Mouse (Mus musculus): Measurements from ENCODE around the gene Pum3. TPM values are rescaled to one million over a fixed set of nuclear protein-coding genes. Genes with fewer than 3 reads are reported as not detected.

The Pum3 gene
- total and polyA plus RNA-seq, 3 experiments, result 54.4 to 210 (median 83.3) TPM

DNA sequence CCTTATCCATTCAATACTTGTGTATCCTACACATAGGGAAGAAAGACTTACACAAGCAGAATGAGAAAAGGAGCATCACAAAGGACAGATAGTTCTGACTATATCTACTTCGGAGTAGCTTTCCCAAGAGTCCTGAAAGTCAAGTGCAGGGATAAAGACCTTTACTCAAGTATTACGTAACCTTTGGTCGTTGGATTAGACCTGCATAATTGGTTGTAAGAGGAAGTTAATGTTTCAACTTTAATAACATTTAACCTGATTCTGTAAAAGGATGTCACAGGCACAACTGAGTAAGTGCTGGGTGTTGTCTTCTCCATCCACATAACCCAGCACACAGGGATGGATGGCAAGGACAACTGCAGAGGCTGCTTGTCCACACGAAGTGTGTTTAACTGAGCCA lies 18.3 kb downstream of the Pum3 start:
- no peak overlapping the region for H3K27ac ChIP-seq (ENCODE audit: insufficient read depth, low read depth)
- H3K9me3 ChIP-seq (replicated peaks; ENCODE audit: low read length), result no peaks in the 10 kb centered on the region
- no peaks in the 10 kb centered on the region for H3K4me1 ChIP-seq (ENCODE audit: control insufficient read depth in 1 of 2, insufficient read depth in 2 of 2)
- TF ChIP-seq ELF1 (IDR thresholded peaks at IDR 0.05; ENCODE audit: low read depth, low read length) (no peak), MEF2A (IDR thresholded peaks at IDR 0.05; ENCODE audit: borderline replicate concordance, low read depth, low read length) (no peak)
- H3K79me2 ChIP-seq (replicated peaks; ENCODE audit: control insufficient read depth, extremely low read depth, insufficient read depth, poor library complexity, severe bottlenecking), result peaks cover 2% of the 10 kb centered on the region; the same call in 1 of the 2 replicates
- no peak overlapping the region for H3K9ac ChIP-seq (ENCODE audit: insufficient read depth, low read depth)
- in situ Hi-C loops (cut with MboI; ENCODE audit: low pct_ligation_motif_present, low pct_unique_long_range_greater_than_20kb, low sequenced_read_pairs) (loop anchor here (25.0 kb wide), 1 partner anchor 674 kb away; no protein-coding TSS in a partner anchor), dilution Hi-C loops (cut with MboI; ENCODE audit: extremely low pct_ligation_motif_present, extremely low pct_unique_long_range_greater_than_20kb, low sequenced_read_pairs) (no loop called here)
- no peak for DNase-seq (ENCODE audit: extremely low read depth)
- H3K4me2 ChIP-seq (ENCODE audit: insufficient read depth, low read depth, poor library complexity, severe bottlenecking), result no peak overlapping the region
- peaks cover 53 to 77% of the 10 kb centered on the region in 2 experiments for H3K36me3 ChIP-seq (replicated peaks in 1 of 2; ENCODE audit: control insufficient read depth in 1 of 2, insufficient read depth in 1 of 2, low read length in 1 of 2)
- H3K27me3 ChIP-seq (replicated peaks), result no peaks in the 10 kb centered on the region
- H3K4me3 ChIP-seq (replicated peaks in 1 of 3; ENCODE audit: low read depth in 2 of 3, low read length in 2 of 3, poor library complexity in 1 of 3), result no peak overlapping the region

GRCm38 (mm10) chr19:27410751-27411150 lies 18.9 kb downstream of the Pum3 start:
- in situ Hi-C loops (cut with MboI; ENCODE audit: low pct_ligation_motif_present, low pct_unique_long_range_greater_than_20kb, low sequenced_read_pairs), result loop anchor here (25.0 kb wide), 1 partner anchor 673 kb away; no protein-coding TSS in a partner anchor
- Histone ChIP-seq H3K36me3 (replicated peaks in 1 of 2; ENCODE audit: control insufficient read depth in 1 of 2, insufficient read depth in 1 of 2, low read length in 1 of 2) (peaks cover 48 to 71% of the 10 kb centered on the region in 2 experiments), H3K27me3 (replicated peaks) (no peaks in the 10 kb centered on the region), H3K4me3 (replicated peaks in 1 of 3; ENCODE audit: low read depth in 2 of 3, low read length in 2 of 3, poor library complexity in 1 of 3) (no peak overlapping the region), H3K27ac (ENCODE audit: insufficient read depth, low read depth) (no peak overlapping the region), H3K79me2 (replicated peaks; ENCODE audit: control insufficient read depth, extremely low read depth, insufficient read depth, poor library complexity, severe bottlenecking) (peaks cover 2% of the 10 kb centered on the region; the same call in 1 of the 2 replicates), H3K9ac (ENCODE audit: insufficient read depth, low read depth) (no peak overlapping the region), H3K9me3 (replicated peaks; ENCODE audit: low read length) (no peaks in the 10 kb centered on the region), H3K4me1 (ENCODE audit: control insufficient read depth in 1 of 2, insufficient read depth in 2 of 2) (no peaks in the 10 kb centered on the region), H3K4me2 (ENCODE audit: insufficient read depth, low read depth, poor library complexity, severe bottlenecking) (no peak overlapping the region)
- no peak for DNase-seq (ENCODE audit: extremely low read depth)
- TF ChIP-seq NRF1 (IDR thresholded peaks at IDR 0.05; ENCODE audit: low read depth, low read length) (no peak), ETS1 (conservative IDR thresholded peaks at IDR 0.05; ENCODE audit: low read depth, low read length) (no peak), E2F4 (IDR thresholded peaks at IDR 0.05; ENCODE audit: insufficient replicate concordance, low read depth, low read length) (no peak), KAT2A (IDR thresholded peaks at IDR 0.05; ENCODE audit: insufficient replicate concordance, low read length) (no peak), POLR2A (IDR thresholded peaks at IDR 0.05; ENCODE audit: low read depth, low read length) (no peak), USF2 (conservative IDR thresholded peaks at IDR 0.05; ENCODE audit: low read depth, low read length) (no peak), JUND (conservative IDR thresholded peaks at IDR 0.05; ENCODE audit: low read depth, low read length) (no peak), ZNF384 (IDR thresholded peaks at IDR 0.05; ENCODE audit: low read depth, low read length) (no peak), PAX5 (IDR thresholded peaks at IDR 0.05; ENCODE audit: low read length) (no peak), MAZ (IDR thresholded peaks at IDR 0.05; ENCODE audit: low read depth, low read length) (no peak), MEF2A (IDR thresholded peaks at IDR 0.05; ENCODE audit: borderline replicate concordance, low read depth, low read length) (no peak), NELFE (IDR thresholded peaks at IDR 0.05; ENCODE audit: low read depth, low read length) (no peak), ZKSCAN1 (IDR thresholded peaks at IDR 0.05; ENCODE audit: borderline replicate concordance, low read depth, low read length) (no peak), RCOR1 (conservative IDR thresholded peaks at IDR 0.05; ENCODE audit: low read depth, low read length) (no peak), EP300 (IDR thresholded peaks at IDR 0.05; ENCODE audit: low read length) (no peak)
- dilution Hi-C loops (cut with MboI; ENCODE audit: extremely low pct_ligation_motif_present, extremely low pct_unique_long_range_greater_than_20kb, low sequenced_read_pairs), result no loop called here

All from CH12.LX (cell line).